Mouse (Mus musculus) lung, embryonic 16.5 days (tissue): Measurements from ENCODE around the gene Aff4. TPM values are rescaled to one million over a fixed set of nuclear protein-coding genes. Genes with fewer than 3 reads are reported as not detected.

Experiments
- ATAC-seq: fragments of 200-750 bp; cut with Nextera tagmentation; 2 replicates; pipeline ENCODE4 v1.8.0; 2017; ENCODE audit warnings: low read depth, mild to moderate bottlenecking, moderate library complexity
- H3K27ac ChIP-seq: fragments of 300-500 bp; sonication (generic); 2 replicates; pipeline ENCODE4 v1.5.1; 2014; ENCODE audit warnings: mild to moderate bottlenecking, control low read depth, low read length
- H3K27me3 ChIP-seq: fragments of 300-500 bp; sonication (generic); 2 replicates; pipeline ENCODE4 v1.6.1; 2014; ENCODE audit warnings: low read depth, low read length, mixed read lengths; ENCODE audit not compliant: control insufficient read depth, insufficient read depth
- H3K36me3 ChIP-seq: fragments of 300-500 bp; sonication (generic); 2 replicates; pipeline ENCODE4 v1.6.1; 2014; ENCODE audit warnings: low read length; ENCODE audit not compliant: control insufficient read depth, insufficient read depth
- H3K4me1 ChIP-seq: fragments of 300-500 bp; sonication (generic); replicated peaks from 2 replicates; pipeline ENCODE4 v1.6.1; 2014; ENCODE audit warnings: low read length, mixed read lengths; ENCODE audit not compliant: control insufficient read depth, insufficient read depth
- H3K4me2 ChIP-seq: fragments of 300-500 bp; sonication (generic); 2 replicates; pipeline ENCODE4 v1.6.1; 2014; ENCODE audit warnings: low read depth, low read length, control low read depth
- H3K4me3 ChIP-seq: fragments of 300-500 bp; sonication (generic); 2 replicates; pipeline ENCODE4 v1.5.1; 2014; ENCODE audit warnings: mild to moderate bottlenecking, low read length, control low read depth
- H3K9ac ChIP-seq: fragments of 300-500 bp; sonication (generic); 2 replicates; pipeline ENCODE4 v1.6.1; 2014; ENCODE audit warnings: low read length, control low read depth
- H3K9me3 ChIP-seq: fragments of 300-500 bp; sonication (generic); 2 replicates; pipeline ENCODE4 v1.6.1; 2016; ENCODE audit warnings: low read length; ENCODE audit not compliant: control insufficient read depth
- WGBS: fragments of 180-500 bp; shearing (Covaris S2); extraction: QIAGEN DNeasy Blood & Tissue Kit; methylation state at CpG from one replicate; pipeline ENCODE4 v1.1.7; 2014; 5-methylcytosine and 5-hydroxymethylcytosine counted together
- polyA plus RNA-seq: library from polyadenylated mRNA; unstranded; fragments of >200 nt; fragmentation: Nextera tagmentation; extraction: Ambion mirVana; gene quantifications from 2 replicates; pipeline ENCODE4 v1.2.1, GENCODE M21; 2015

Gene Aff4
- polyA plus RNA-seq, 1 experiment from 2014 or later, result 24.1 TPM

DNA sequence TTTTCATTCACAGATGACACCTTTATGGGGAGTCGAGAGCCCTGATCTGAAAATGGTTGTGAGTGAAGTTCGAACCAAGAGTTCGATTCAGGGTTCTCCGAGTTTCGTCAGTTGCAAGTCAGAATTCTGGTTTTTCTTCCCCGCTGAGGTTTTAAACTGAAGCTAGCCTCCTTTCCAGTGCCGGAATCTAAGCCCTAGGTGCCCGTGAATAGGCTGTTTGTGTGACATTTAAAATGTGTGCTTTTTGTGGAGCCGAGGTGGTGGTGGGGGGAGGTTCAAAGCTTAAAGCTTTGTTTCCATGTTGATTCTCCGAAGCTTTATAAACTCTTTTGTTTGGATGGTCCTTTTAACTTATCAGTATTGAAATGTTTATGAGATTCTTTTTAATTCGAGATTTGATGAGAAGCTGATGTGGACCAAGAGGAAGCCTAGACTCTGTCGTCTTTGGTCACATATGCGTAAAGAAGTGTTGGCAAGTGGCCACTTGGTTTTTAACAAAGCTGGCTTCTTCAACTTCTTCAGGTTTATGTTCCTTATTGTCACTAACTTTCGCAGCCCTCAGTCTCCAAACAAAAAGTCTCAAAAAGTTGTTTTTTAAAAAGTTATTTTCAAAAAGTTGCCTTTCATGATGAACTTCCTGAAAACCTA, 1.4 kb downstream of the Aff4 start:
- 3% methylated on average over 14 of the region's 14 CpGs for WGBS
- no peak for ATAC-seq
- H3K4me3 ChIP-seq, result peak overlapping the region; percentile 96

DNA sequence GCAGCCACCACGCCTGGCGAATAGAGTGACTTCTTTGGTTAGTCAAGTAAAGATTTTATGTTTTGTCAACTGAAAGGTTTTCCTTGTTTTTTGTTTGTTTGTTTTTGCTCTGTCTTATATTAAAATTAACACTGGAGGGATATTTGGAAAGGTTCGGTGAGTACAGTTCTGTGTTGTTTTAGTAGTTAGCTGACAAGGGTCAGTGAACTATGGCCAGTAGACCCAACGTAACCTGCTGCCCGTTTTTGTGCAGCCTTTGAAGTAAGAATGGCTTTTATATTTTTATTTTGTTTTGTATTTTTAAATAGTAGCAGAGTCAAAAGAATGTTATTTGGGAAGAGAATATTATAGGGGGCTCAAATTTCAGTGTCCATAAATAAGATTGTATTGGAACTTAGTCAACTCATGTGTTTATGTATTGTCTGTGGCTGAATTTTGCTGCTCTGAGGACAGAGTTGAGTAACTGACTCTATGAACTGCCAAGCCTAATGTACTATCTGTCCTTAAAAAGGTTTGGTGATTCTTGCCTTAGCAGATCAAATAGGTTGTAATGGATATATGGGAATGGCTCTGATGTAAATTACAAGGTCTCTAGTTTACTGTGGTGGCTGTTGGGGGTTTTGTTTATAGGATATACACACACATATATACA, 8.0 kb downstream of the Aff4 start:
- H3K27me3 ChIP-seq, result no peaks in the 10 kb centered on the region
- no peak overlapping the region for H3K4me3 ChIP-seq
- H3K4me1 ChIP-seq, result no peaks in the 10 kb centered on the region
- no peak overlapping the region for H3K9ac ChIP-seq
- no peak overlapping the region for H3K4me2 ChIP-seq
- no peak for ATAC-seq
- WGBS, result 86% methylated on average over 5 of the region's 5 CpGs
- no peaks in the 10 kb centered on the region for H3K36me3 ChIP-seq
- no peaks in the 10 kb centered on the region for H3K9me3 ChIP-seq
- H3K27ac ChIP-seq, result no peak overlapping the region

More for the DNA sequence above, 1.4 kb downstream of the Aff4 start:
- Histone ChIP-seq H3K36me3 (no peaks in the 10 kb centered on the region), H3K27me3 (no peaks in the 10 kb centered on the region), H3K9me3 (no peaks in the 10 kb centered on the region), H3K4me2 (peak overlapping the region; percentile 60), H3K27ac (peak overlapping the region; percentile 97), H3K4me1 (peaks cover 5% of the 10 kb centered on the region), H3K9ac (peak overlapping the region; percentile 97)

- Histone ChIP-seq H3K4me1 (no peaks in the 10 kb centered on the region), H3K27ac (no peak overlapping the region), H3K9me3 (no peaks in the 10 kb centered on the region), H3K36me3 (peaks cover 6% of the 10 kb centered on the region), H3K4me2 (no peak overlapping the region), H3K4me3 (no peak overlapping the region), H3K9ac (no peak overlapping the region), H3K27me3 (no peaks in the 10 kb centered on the region)
- WGBS, result 94% methylated on average over 2 of the region's 2 CpGs
- no peak for ATAC-seq
Measured at GRCm38 (mm10) chr11:53367032-53367431, 16.4 kb downstream of the Aff4 start.

DNA sequence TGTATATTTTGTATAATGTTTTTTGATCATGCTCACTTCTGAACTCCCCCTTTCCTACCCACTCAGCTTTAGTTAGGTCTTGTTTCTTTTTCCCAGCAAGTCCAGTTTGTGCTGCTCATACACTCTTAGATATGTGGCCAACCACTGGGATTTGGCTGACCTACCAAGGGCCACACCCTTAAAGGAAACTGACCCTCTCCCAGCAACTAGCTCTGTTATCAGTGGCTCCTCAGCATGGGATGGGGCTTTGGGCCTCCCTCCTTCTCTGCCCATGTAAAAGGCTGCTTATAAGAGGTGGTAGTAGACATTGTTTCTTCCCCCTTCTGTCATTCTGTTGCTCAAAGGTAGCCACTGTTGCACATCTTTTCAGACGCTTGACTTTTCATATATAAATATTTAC, 28.3 kb downstream of the Aff4 start:
- H3K4me2 ChIP-seq, result no peak overlapping the region
- H3K4me3 ChIP-seq, result no peak overlapping the region
- peaks cover 11% of the 10 kb centered on the region for H3K36me3 ChIP-seq
- no peak overlapping the region for H3K9ac ChIP-seq
- no peaks in the 10 kb centered on the region for H3K4me1 ChIP-seq
- no peak for ATAC-seq
- no peaks in the 10 kb centered on the region for H3K27me3 ChIP-seq
- H3K9me3 ChIP-seq, result no peaks in the 10 kb centered on the region
- 60% methylated on average over 1 of the region's 1 CpGs for WGBS
- no peak overlapping the region for H3K27ac ChIP-seq

- 89% methylated on average over 2 of the region's 2 CpGs for WGBS
- H3K36me3 ChIP-seq, result peaks cover 9% of the 10 kb centered on the region
Measured at GRCm38 (mm10) chr11:53383758-53384428, 33.3 kb downstream of the Aff4 start.

DNA sequence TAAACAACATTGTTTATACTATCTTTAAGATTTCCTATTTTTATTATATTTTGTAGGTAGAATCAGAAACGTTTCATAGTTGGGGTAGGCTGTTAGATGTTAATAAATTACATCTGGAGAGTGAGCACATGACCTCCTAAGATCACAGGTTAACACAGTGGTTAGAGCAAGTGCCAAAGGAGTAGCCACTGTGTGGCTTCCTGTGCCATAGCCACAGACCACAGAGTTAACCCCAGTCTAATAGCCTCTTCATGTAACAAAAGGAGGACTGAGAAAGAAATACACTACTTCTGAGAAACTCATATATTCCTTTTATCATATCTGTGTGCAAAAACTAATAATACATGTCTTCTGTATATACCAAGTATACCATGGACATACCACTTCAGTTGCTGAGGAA, 43.2 kb downstream of the Aff4 start:
- Histone ChIP-seq H3K4me3 (no peak overlapping the region), H3K4me1 (no peaks in the 10 kb centered on the region), H3K9me3 (no peaks in the 10 kb centered on the region), H3K36me3 (peaks cover 29% of the 10 kb centered on the region), H3K27me3 (no peaks in the 10 kb centered on the region), H3K27ac (no peak overlapping the region), H3K4me2 (no peak overlapping the region), H3K9ac (no peak overlapping the region)
- 80% methylated on average over 1 of the region's 1 CpGs for WGBS
- no peak for ATAC-seq

More at GRCm38 (mm10) chr11:53383758-53384428, 33.3 kb downstream of the Aff4 start:
- Histone ChIP-seq H3K27me3 (no peaks in the 10 kb centered on the region), H3K9ac (no peak overlapping the region), H3K27ac (no peak overlapping the region), H3K4me2 (no peak overlapping the region), H3K4me1 (no peaks in the 10 kb centered on the region), H3K9me3 (no peaks in the 10 kb centered on the region), H3K4me3 (no peak overlapping the region)
- no peak for ATAC-seq

DNA sequence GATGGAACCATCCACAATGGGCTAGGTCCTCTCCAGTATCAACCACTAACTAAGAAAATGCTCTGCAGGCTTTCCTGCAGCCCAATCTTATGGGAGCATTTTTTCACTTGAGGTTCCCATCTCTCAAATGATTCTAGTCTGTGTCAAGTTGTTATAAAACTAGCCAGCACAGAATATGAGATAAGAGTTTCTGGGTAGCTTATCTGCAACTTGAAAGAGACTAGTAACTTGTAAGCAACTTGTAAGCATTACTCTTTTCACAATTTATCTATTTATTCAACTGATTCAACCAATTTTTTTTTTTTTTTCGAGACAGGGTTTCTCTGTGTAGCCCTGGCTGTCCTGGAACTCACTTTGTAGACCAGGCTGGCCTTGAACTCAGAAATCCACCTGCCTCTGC, 53.0 kb downstream of the Aff4 start:
- WGBS, result 85% methylated on average over 1 of the region's 1 CpGs
- Histone ChIP-seq H3K27ac (no peak overlapping the region), H3K4me1 (no peaks in the 10 kb centered on the region), H3K9me3 (no peaks in the 10 kb centered on the region), H3K4me2 (no peak overlapping the region), H3K36me3 (peaks cover 43% of the 10 kb centered on the region), H3K4me3 (no peak overlapping the region), H3K9ac (no peak overlapping the region), H3K27me3 (no peaks in the 10 kb centered on the region)
- no peak for ATAC-seq

DNA sequence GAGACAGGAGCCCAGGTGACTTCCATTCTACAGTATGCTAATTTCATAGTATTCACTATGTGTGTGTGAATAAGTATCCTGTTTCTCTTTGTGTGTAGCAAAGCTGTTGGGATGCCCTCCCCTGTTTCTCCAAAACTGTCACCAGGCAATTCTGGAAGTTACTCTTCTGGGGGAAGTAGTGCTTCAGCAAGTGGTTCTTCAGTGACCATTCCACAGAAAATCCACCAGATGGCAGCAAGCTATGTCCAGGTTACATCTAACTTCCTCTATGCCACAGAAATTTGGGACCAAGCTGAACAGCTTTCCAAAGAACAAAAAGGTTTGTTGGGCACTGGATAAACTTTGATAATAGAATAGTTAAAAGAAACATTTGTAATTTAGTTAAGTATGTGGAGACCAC, 61.1 kb downstream of the Aff4 start:
- H3K36me3 ChIP-seq, result peaks cover 46% of the 10 kb centered on the region
- H3K9me3 ChIP-seq, result no peaks in the 10 kb centered on the region
- H3K4me3 ChIP-seq, result no peak overlapping the region
- H3K9ac ChIP-seq, result no peak overlapping the region
- no peak overlapping the region for H3K4me2 ChIP-seq
- ATAC-seq, result no peak
- H3K4me1 ChIP-seq, result no peaks in the 10 kb centered on the region
- no peaks in the 10 kb centered on the region for H3K27me3 ChIP-seq
- H3K27ac ChIP-seq, result no peak overlapping the region

DNA sequence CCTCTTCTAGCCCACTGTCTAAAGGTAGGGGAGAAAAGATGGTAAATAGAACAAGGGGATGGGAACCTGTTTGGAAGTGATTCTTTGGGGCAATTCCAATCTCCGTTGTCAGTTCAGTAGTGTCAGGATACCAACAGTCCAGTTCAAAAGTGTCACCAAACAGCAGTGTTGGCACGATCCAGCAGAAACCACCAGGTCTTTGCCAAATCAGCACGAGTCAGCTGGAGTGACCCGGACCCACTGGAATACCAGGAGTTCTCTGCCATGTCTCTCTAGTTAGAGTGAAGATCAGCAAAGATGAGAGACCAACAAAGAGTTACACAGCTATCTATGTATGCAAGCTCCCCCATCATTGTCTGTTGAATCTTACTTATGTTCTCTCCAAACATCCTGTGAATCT, 63.2 kb downstream of the Aff4 start:
- WGBS, result 94% methylated on average over 4 of the region's 4 CpGs
- H3K36me3 ChIP-seq, result peaks cover 45% of the 10 kb centered on the region
- no peak overlapping the region for H3K4me3 ChIP-seq
- H3K27me3 ChIP-seq, result no peaks in the 10 kb centered on the region
- H3K27ac ChIP-seq, result no peak overlapping the region
- no peaks in the 10 kb centered on the region for H3K4me1 ChIP-seq
- H3K4me2 ChIP-seq, result no peak overlapping the region
- H3K9ac ChIP-seq, result no peak overlapping the region
- no peaks in the 10 kb centered on the region for H3K9me3 ChIP-seq
- ATAC-seq, result no peak
